In the genomic region with DNA sequence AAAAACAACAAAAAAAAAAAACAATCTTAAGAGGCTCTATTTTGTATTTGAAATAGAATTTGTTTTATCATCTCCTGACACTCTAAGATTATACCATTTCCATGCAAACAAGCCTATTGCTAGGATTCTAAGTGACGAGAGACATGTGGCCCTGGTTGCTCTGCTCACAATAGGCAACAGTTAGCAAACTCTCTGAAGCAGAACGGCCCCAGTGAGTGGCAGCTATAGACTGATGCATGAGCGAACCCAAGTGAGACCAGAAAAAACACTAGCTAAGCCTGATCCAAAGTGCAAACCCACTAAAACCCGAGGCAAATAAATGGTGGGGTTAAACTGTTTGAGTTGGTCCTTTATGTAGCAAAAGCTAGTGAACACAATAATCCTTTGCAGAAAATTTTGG, we compare ENCODE assay signal across 21 mouse cellular contexts.
"Had no signal": no experiment of that assay in that cellular context is flagged by ENCODE, and none has a peak within 500 bp of the region (broad histone marks: within the 10 kb centered on the region; RNA-seq: fewer than 3 reads in every experiment).

No protein-coding gene starts in this region.

- DNase-seq: gastrocnemius, postnatal 14 days; gastrocnemius, postnatal 36 days; heart, adult 18-20 months; heart, postnatal 14 days; heart, postnatal 36 days; kidney, adult 11 months; kidney, postnatal 25 days; layer of hippocampus, adult 9-11 months; layer of hippocampus, postnatal 36 days; left cerebral cortex, postnatal 4 days had no signal

- H3K36me3 ChIP-seq: heart, embryonic 10.5 days; heart, embryonic 12.5 days; hindbrain, embryonic 13.5 days; hindbrain, embryonic 15.5 days; limb, embryonic 13.5 days; limb, embryonic 15.5 days; liver, embryonic 12.5 days had no signal

- H3K9ac ChIP-seq: heart, embryonic 12.5 days; hindbrain, embryonic 13.5 days; hindbrain, embryonic 15.5 days; limb, embryonic 13.5 days; limb, embryonic 15.5 days; liver, embryonic 12.5 days; liver, embryonic 14.5 days had no signal

- H3K4me1 ChIP-seq: heart, embryonic 10.5 days; heart, embryonic 12.5 days; hindbrain, embryonic 13.5 days; hindbrain, embryonic 15.5 days; limb, embryonic 13.5 days; limb, embryonic 15.5 days; liver, embryonic 12.5 days had no signal

- H3K27me3 ChIP-seq: heart, embryonic 12.5 days; hindbrain, embryonic 13.5 days; hindbrain, embryonic 15.5 days; limb, embryonic 13.5 days; limb, embryonic 15.5 days had no signal

- H3K27ac ChIP-seq: heart, embryonic 10.5 days; hindbrain, embryonic 13.5 days; hindbrain, embryonic 15.5 days; hindbrain, postnatal 0 days; kidney, postnatal 0 days; limb, embryonic 13.5 days; limb, embryonic 15.5 days; liver, embryonic 12.5 days; liver, embryonic 14.5 days had no signal

- H3K4me3 ChIP-seq: heart, embryonic 10.5 days; heart, embryonic 12.5 days; hindbrain, embryonic 13.5 days; hindbrain, embryonic 15.5 days; limb, embryonic 13.5 days; limb, embryonic 15.5 days; liver, embryonic 12.5 days had no signal

- ATAC-seq: hindbrain, postnatal 0 days; intestine, embryonic 16.5 days; liver, embryonic 12.5 days had no signal

- H3K9me3 ChIP-seq: heart, embryonic 10.5 days; heart, embryonic 12.5 days; hindbrain, embryonic 13.5 days; hindbrain, embryonic 15.5 days; limb, embryonic 13.5 days; limb, embryonic 15.5 days; liver, embryonic 12.5 days had no signal

- H3K4me2 ChIP-seq: heart, embryonic 12.5 days; hindbrain, embryonic 13.5 days; hindbrain, embryonic 15.5 days; limb, embryonic 13.5 days; limb, embryonic 15.5 days; liver, embryonic 12.5 days had no signal
